Mouse (Mus musculus) bone marrow, adult 2 months (tissue): ENCODE measurements at regions not wholly inside any gene's neighbourhood (a gene's known extent, or its start where the extent isn't known, plus 50 kb on each side); places are given as distances from the start of the nearest gene placed in this dataset.
A peak's percentile ranks its signal among the peaks of the same experiment; 100 is the strongest.

Experiments
- H3K27ac ChIP-seq: fragments of 200-500 bp; 2 replicates; pipeline ENCODE4 v1.5.1; 2012; ENCODE audit warnings: low read depth, mild to moderate bottlenecking, control low read depth, inconsistent platforms, low read length; ENCODE audit not compliant: control insufficient read depth, poor library complexity, insufficient read depth
- H3K4me1 ChIP-seq: fragments of 200-500 bp; 2 replicates; pipeline ENCODE4 v1.6.1; 2011; ENCODE audit warnings: low read length; ENCODE audit not compliant: control insufficient read depth, insufficient read depth
- H3K4me3 ChIP-seq: fragments of 200-500 bp; replicated peaks from 2 replicates; pipeline ENCODE3; 2011; ENCODE audit warnings: mild to moderate bottlenecking, low read depth, low read length, control low read depth; ENCODE audit not compliant: control insufficient read depth
- CTCF ChIP-seq: fragments of 200-500 bp; IDR thresholded peaks from 2 replicates; pipeline ENCODE4 v1.5.1; 2011; ENCODE audit warnings: low read length, control low read depth; ENCODE audit not compliant: control insufficient read depth, insufficient read depth
- POLR2A ChIP-seq: fragments of 200-500 bp; IDR thresholded peaks from 2 replicates; pipeline ENCODE4 v1.6.1; 2011; ENCODE audit warnings: low read depth, mild to moderate bottlenecking, control low read depth, low read length, borderline replicate concordance; ENCODE audit not compliant: control insufficient read depth
- WGBS: fragments of 180-500 bp; shearing (Covaris S2); methylation state at CpG from one replicate; pipeline ENCODE4 v1.1.7; 2018; 5-methylcytosine and 5-hydroxymethylcytosine counted together

DNA sequence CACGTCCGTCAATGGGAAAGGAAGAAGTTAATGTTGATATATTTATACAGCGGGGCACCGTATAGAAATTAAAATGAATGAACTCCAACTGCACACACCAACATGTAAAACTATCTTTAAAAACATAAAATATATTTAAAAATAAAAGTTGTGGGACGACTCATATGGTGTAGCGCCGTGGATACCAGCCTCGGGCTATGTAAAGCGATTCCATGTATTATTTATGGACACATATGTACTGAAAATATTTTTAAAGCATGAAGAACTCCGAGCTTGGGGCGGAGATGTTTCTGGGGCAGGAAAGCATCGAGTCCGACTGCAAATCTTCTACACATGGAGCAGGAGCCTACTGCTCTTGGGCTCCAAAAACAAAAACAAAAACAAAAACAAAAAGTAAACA is 182.4 kb downstream of the Cryba4 start:
- no peaks in the 10 kb centered on the region for H3K4me1 ChIP-seq
- no peak overlapping the region for H3K4me3 ChIP-seq
- no peak overlapping the region for H3K27ac ChIP-seq
- WGBS = 83% methylated on average over 13 of the region's 13 CpGs
- TF ChIP-seq CTCF (no peak), POLR2A (no peak)

DNA sequence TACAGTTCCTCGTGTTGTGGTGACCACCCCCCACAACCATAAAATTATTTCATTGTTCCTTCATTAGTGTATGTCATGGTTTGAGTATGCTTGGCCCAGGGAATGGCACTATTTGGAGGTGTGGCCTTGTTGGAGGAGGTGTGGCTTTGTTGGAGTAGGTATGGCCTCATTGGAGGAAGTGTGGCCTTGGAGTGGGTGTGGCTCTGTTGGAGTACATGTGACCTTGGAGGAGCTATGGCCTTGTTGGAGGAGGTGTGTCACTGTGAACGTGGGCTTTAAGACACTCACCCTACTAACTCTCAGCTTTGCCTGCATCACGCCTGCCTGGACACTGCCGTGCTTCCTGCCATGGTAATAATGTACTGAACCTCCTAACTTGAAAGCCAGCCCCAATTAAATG is 179.9 kb downstream of the Cryba4 start:
- Histone ChIP-seq H3K27ac (no peak overlapping the region), H3K4me3 (no peak overlapping the region), H3K4me1 (no peaks in the 10 kb centered on the region)
- TF ChIP-seq CTCF = no peak
- no peak for TF ChIP-seq POLR2A
- WGBS = 55% methylated on average over 4 of the region's 4 CpGs

- TF ChIP-seq CTCF (no peak), POLR2A (no peak)
- WGBS = 69% methylated on average over 14 of the region's 14 CpGs
- H3K27ac ChIP-seq = no peak overlapping the region
These were observed 175.2 kb downstream of the Cryba4 start for GRCm38 (mm10) chr5:112077097-112077496.

GRCm38 (mm10) chr5:112077840-112078600 is 174.3 kb downstream of the Cryba4 start:
- 78% methylated on average over 19 of the region's 19 CpGs for WGBS
- Histone ChIP-seq H3K4me3 (no peak overlapping the region), H3K4me1 (no peaks in the 10 kb centered on the region), H3K27ac (no peak overlapping the region)
- TF ChIP-seq POLR2A (no peak), CTCF (0 out of 2 replicates have a peak, but pooled peaks have one; percentile 5)

More at GRCm38 (mm10) chr5:112077097-112077496, 175.2 kb downstream of the Cryba4 start:
- no peaks in the 10 kb centered on the region for H3K4me1 ChIP-seq
- no peak overlapping the region for H3K4me3 ChIP-seq

DNA sequence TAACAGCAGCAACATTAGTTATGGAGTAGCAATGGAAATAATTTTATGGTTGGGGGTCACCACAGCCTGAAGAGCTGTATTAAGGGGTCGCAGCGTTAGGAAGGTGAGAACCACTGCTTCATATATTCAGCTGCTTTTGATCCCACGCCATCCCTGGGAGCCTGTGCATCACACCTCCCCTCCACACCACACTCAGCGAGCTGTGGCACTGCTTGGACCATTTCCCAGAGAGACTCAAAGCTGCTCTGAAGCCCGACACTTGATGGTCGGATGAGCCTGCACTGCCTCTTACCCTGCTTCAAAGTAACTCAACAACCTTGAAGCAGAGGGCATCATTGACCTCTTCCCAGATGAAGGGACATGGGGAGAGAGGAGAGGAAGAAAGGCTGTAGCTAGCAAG is 171.3 kb downstream of the Cryba4 start:
- Histone ChIP-seq H3K27ac (no peak overlapping the region), H3K4me3 (no peak overlapping the region), H3K4me1 (no peaks in the 10 kb centered on the region)
- TF ChIP-seq CTCF = no peak
- TF ChIP-seq POLR2A = no peak
- WGBS = 60% methylated on average over 6 of the region's 6 CpGs

DNA sequence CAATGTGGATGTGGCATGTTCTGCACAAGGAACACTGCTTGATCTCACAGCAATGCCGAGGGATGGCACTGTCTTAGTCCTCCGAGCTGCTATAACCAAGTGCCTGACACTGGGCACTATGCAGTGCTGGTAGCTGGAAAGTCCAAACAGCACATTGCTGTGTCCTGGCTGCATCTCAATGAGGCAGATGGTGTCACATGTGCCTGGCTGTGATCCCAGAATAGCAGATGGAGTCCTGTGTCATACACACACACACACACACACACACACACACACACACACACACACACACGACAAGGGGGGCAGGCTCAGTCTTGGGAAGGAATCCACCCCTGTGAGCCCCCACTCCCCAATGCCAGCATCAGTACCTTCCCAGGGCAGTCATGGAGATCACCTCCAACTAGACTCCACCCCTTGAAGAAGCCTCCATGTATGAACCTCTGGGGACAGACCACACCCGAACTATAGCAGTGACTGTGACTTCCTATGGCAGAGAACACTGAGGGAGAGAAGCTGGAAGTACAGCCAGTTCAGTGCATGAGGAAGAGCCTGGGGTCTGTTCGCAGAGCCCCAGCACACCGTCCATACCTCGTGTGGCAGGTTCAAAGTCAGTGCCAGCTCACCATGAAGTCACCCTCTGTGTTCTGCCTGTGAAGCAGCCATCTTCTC is 160.3 kb downstream of the Cryba4 start:
- Histone ChIP-seq H3K27ac (no peak overlapping the region; the same call in 1 of the 2 replicates), H3K4me1 (peaks cover 3% of the 10 kb centered on the region; the same call in 1 of the 2 replicates), H3K4me3 (no peak overlapping the region)
- 56% methylated on average over 7 of the region's 7 CpGs for WGBS
- no peak for TF ChIP-seq CTCF
- TF ChIP-seq POLR2A = no peak

DNA sequence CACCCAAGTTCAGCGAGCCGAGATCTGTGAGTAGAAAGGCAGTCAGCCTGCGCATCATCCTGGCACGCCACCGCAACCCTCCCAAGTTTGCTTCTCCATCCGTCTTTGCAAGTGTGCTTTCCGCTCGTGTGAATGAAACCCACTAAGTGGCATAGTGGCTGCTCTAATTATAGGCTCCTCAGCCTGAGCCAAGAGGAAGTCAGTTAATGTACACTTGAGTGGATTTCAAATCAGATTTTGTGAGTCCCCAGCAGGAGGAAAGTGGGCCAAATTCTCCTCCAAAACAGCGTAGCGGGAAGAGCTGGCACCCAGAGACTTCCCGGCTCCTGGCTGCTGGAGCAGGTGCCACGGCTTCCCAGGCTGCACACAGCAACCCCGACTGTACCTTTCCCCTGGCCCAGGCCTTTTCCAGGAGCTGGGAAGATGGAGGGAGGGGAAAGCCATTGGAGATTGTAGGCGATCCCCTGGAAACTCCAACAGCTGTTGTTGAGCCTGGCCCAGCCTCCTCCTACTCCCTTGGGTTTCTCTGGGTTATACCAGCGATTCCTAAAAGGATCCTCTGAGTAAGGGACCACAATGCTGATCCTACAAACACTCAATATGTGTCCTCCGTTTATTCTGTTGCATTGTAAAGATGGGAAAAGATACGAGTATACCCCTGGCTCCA is 158.3 kb downstream of the Cryba4 start:
- no peak for TF ChIP-seq POLR2A
- no peak for TF ChIP-seq CTCF
- H3K27ac ChIP-seq = no peak overlapping the region
- peaks cover 3% of the 10 kb centered on the region; the same call in 1 of the 2 replicates for H3K4me1 ChIP-seq
- WGBS = 48% methylated on average over 17 of the region's 17 CpGs
- H3K4me3 ChIP-seq = no peak overlapping the region
